Mouse (Mus musculus) splenic B cell, adult 2 months (primary cell): ENCODE data around the gene Hoxa11.

Experiments used
- DNase-seq: peaks from one replicate; pipeline ENCODE4 v3.0.0-alpha.2; 2011; ENCODE audit warnings: low read depth, low spot score
- H3K27me3 ChIP-seq: 2 replicates; pipeline ENCODE4 v1.6.1; 2012; ENCODE audit warnings: mild to moderate bottlenecking, low read length, moderate library complexity, mixed read lengths; ENCODE audit not compliant: control insufficient read depth, poor library complexity, insufficient read depth, severe bottlenecking
- H3K36me3 ChIP-seq: 2 replicates; pipeline ENCODE4 v1.6.1; 2012; ENCODE audit warnings: mild to moderate bottlenecking, low read length, moderate library complexity, mixed read lengths; ENCODE audit not compliant: control insufficient read depth, poor library complexity, insufficient read depth, severe bottlenecking

Hoxa11 gene

GRCm38 (mm10) chr6:52245757-52246142 lies at the start of gene Hoxa11:
Gene Hoxa11 (minus strand): TSS chr6:52245810.
- H3K36me3 ChIP-seq = no peaks in the 10 kb centered on the region
- no peak for DNase-seq
- H3K27me3 ChIP-seq = no peaks in the 10 kb centered on the region; the same call in none of the 2 replicates

- no peaks in the 10 kb centered on the region; the same call in none of the 2 replicates for H3K27me3 ChIP-seq
- no peak for DNase-seq
- H3K36me3 ChIP-seq = no peaks in the 10 kb centered on the region
Measured at GRCm38 (mm10) chr6:52294616-52295015, 49.0 kb upstream of the Hoxa11 start.

GRCm38 (mm10) chr6:52292328-52292727 lies 46.7 kb upstream of the Hoxa11 start:
- Histone ChIP-seq H3K36me3 (no peaks in the 10 kb centered on the region), H3K27me3 (no peaks in the 10 kb centered on the region; the same call in none of the 2 replicates)
- DNase-seq = no peak

GRCm38 (mm10) chr6:52291021-52291860 lies 45.6 kb upstream of the Hoxa11 start:
- no peaks in the 10 kb centered on the region; the same call in 1 of the 2 replicates for H3K27me3 ChIP-seq
- no peak for DNase-seq

GRCm38 (mm10) chr6:52290186-52290585 lies 44.6 kb upstream of the Hoxa11 start:
- Histone ChIP-seq H3K36me3 (no peaks in the 10 kb centered on the region), H3K27me3 (no peaks in the 10 kb centered on the region; the same call in 1 of the 2 replicates)
- peak; percentile 27 for DNase-seq

More at GRCm38 (mm10) chr6:52291021-52291860, 45.6 kb upstream of the Hoxa11 start:
- no peaks in the 10 kb centered on the region for H3K36me3 ChIP-seq

GRCm38 (mm10) chr6:52283896-52284295 lies 38.3 kb upstream of the Hoxa11 start:
- no peak for DNase-seq
- H3K36me3 ChIP-seq = no peaks in the 10 kb centered on the region
- H3K27me3 ChIP-seq = no peaks in the 10 kb centered on the region

- no peak for DNase-seq
- no peaks in the 10 kb centered on the region for H3K27me3 ChIP-seq
Measured at GRCm38 (mm10) chr6:52281084-52281483, 35.5 kb upstream of the Hoxa11 start.

GRCm38 (mm10) chr6:52276920-52277319 lies 31.3 kb upstream of the Hoxa11 start:
- no peak for DNase-seq
- peaks cover 2% of the 10 kb centered on the region for H3K27me3 ChIP-seq

More at GRCm38 (mm10) chr6:52281084-52281483, 35.5 kb upstream of the Hoxa11 start:
- no peaks in the 10 kb centered on the region for H3K36me3 ChIP-seq

GRCm38 (mm10) chr6:52276382-52276781 lies 30.8 kb upstream of the Hoxa11 start:
- no peak for DNase-seq
- Histone ChIP-seq H3K27me3 (peaks cover 2% of the 10 kb centered on the region), H3K36me3 (no peaks in the 10 kb centered on the region)

More at GRCm38 (mm10) chr6:52276920-52277319, 31.3 kb upstream of the Hoxa11 start:
- H3K36me3 ChIP-seq = no peaks in the 10 kb centered on the region

GRCm38 (mm10) chr6:52275563-52276280 lies 30.1 kb upstream of the Hoxa11 start:
- DNase-seq = no peak
- peaks cover 2% of the 10 kb centered on the region for H3K27me3 ChIP-seq
- H3K36me3 ChIP-seq = no peaks in the 10 kb centered on the region

GRCm38 (mm10) chr6:52274576-52274975 lies 29.0 kb upstream of the Hoxa11 start:
- H3K36me3 ChIP-seq = no peaks in the 10 kb centered on the region
- DNase-seq = no peak
- H3K27me3 ChIP-seq = peaks cover 2% of the 10 kb centered on the region

- no peaks in the 10 kb centered on the region for H3K36me3 ChIP-seq
- DNase-seq = no peak
- peaks cover 2% of the 10 kb centered on the region for H3K27me3 ChIP-seq
Measured at GRCm38 (mm10) chr6:52273656-52274280, 28.2 kb upstream of the Hoxa11 start.

GRCm38 (mm10) chr6:52272766-52273655 lies 27.4 kb upstream of the Hoxa11 start:
- H3K36me3 ChIP-seq = no peaks in the 10 kb centered on the region
- DNase-seq = no peak
- H3K27me3 ChIP-seq = peaks cover 2% of the 10 kb centered on the region
